10 mouse cellular contexts compared by ENCODE assay signal in the genomic region with DNA sequence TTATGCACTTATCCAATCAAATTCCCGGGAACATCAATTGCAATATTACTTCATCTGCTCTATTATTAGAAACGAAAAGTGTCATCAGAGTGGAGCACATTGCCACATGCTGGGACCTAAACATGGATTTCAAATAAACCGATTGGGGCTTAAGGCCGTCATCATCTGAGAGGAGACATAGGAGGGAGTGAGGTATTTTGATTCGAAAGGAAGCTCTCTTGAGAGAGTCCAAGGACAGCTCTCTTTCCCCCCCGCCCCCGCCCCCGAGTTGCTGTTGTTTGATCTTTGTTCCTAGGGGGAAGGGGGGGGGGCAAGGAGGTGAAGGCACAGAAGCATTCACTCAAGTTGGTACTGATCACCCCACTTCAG. TPM values are rescaled to one million over a fixed set of nuclear protein-coding genes. Genes with fewer than 3 reads are reported as not detected.
A peak's percentile ranks its signal among the peaks of the same experiment; 100 is the strongest.
DNase-seq lines count a peak whose midpoint lies in the region; ATAC-seq and TF ChIP-seq lines count a peak whose summit lies in the region.
"Had no signal": no experiment of that assay in that cellular context is flagged by ENCODE, and none has a peak within 500 bp of the region (broad histone marks: within the 10 kb centered on the region; RNA-seq: fewer than 3 reads in every experiment).

No protein-coding gene starts in this region.

- no peak for DNase-seq in heart, postnatal 4 days
- no peak for DNase-seq in spleen, postnatal 4 days (ENCODE audit: low spot score in 2 of 2)
- DNase-seq in adrenal gland, adult (ENCODE audit: inconsistent age in 2 of 2, low spot score in 1 of 2): no peak

- no peak for TF ChIP-seq CTCF in cortical plate, adult 2 months (IDR thresholded peaks at IDR 0.05; ENCODE audit: extremely low read depth, insufficient read depth, low read length)

- peak overlapping the region; percentile 83 for H3K4me3 ChIP-seq in heart, embryonic 16.5 days (ENCODE audit: low read length)
- peak overlapping the region; percentile 85 for H3K4me3 ChIP-seq in cortical plate, adult 2 months (ENCODE audit: insufficient read depth, low read length)
- peak overlapping the region; percentile 81 for H3K4me3 ChIP-seq in hindbrain, embryonic 16.5 days (ENCODE audit: low read length)
- H3K4me3 ChIP-seq in midbrain, embryonic 15.5 days: peak overlapping the region; percentile 51

- 0 out of 2 replicates have a peak, but pooled peaks have one; percentile 10 for ATAC-seq in heart, embryonic 16.5 days (replicated peaks; ENCODE audit: extremely low read depth, insufficient read depth, low FRiP score)
- peak; percentile 53 for ATAC-seq in hindbrain, embryonic 16.5 days
- peak; percentile 66 for ATAC-seq in midbrain, embryonic 15.5 days (replicated peaks)
- no peak for ATAC-seq in megakaryocyte-erythroid progenitor cell, adult 5-6 weeks (replicated peaks; ENCODE audit: low FRiP score, low TSS enrichment, poor library complexity, severe bottlenecking)

- WGBS in heart, embryonic 16.5 days: 6% methylated on average over 8 of the region's 8 CpGs
- WGBS in hindbrain, embryonic 16.5 days: 0% methylated on average over 8 of the region's 8 CpGs
- under 1% methylated on average over 8 of the region's 8 CpGs for WGBS in midbrain, embryonic 15.5 days

- H3K27me3 ChIP-seq in heart, embryonic 16.5 days (ENCODE audit: control insufficient read depth, insufficient read depth, low read length): no peaks in the 10 kb centered on the region
- no peaks in the 10 kb centered on the region for H3K27me3 ChIP-seq in hindbrain, embryonic 16.5 days (replicated peaks; ENCODE audit: control insufficient read depth, insufficient read depth, low read length)
- 0 out of 2 replicates have a peak, but pooled peaks cover 5% of the 10 kb centered on the region for H3K27me3 ChIP-seq in midbrain, embryonic 15.5 days (replicated peaks)

- TF ChIP-seq POLR2A in cortical plate, adult 2 months (IDR thresholded peaks at IDR 0.05; ENCODE audit: extremely low read depth, insufficient read depth, low read length): no peak

- peaks cover 14% of the 10 kb centered on the region for H3K4me1 ChIP-seq in heart, embryonic 16.5 days (ENCODE audit: control insufficient read depth, insufficient read depth, low read length)
- H3K4me1 ChIP-seq in cortical plate, adult 2 months (ENCODE audit: control insufficient read depth, insufficient read depth, low read length): peaks cover 2% of the 10 kb centered on the region; the same call in 1 of the 2 replicates
- peaks cover 12% of the 10 kb centered on the region for H3K4me1 ChIP-seq in hindbrain, embryonic 16.5 days (ENCODE audit: control insufficient read depth, insufficient read depth, low read depth, low read length)
- peaks cover 23% of the 10 kb centered on the region for H3K4me1 ChIP-seq in midbrain, embryonic 15.5 days

- no peaks in the 10 kb centered on the region for H3K36me3 ChIP-seq in heart, embryonic 16.5 days (ENCODE audit: control insufficient read depth, insufficient read depth)
- H3K36me3 ChIP-seq in hindbrain, embryonic 16.5 days (ENCODE audit: control insufficient read depth, insufficient read depth, low read length): no peaks in the 10 kb centered on the region
- H3K36me3 ChIP-seq in midbrain, embryonic 15.5 days (replicated peaks): no peaks in the 10 kb centered on the region

- peak overlapping the region; percentile 94 for H3K4me2 ChIP-seq in heart, embryonic 16.5 days (ENCODE audit: low read depth, low read length)
- peak overlapping the region; percentile 80 for H3K4me2 ChIP-seq in hindbrain, embryonic 16.5 days (ENCODE audit: low read length)
- peak overlapping the region; percentile 85 for H3K4me2 ChIP-seq in midbrain, embryonic 15.5 days

- no peaks in the 10 kb centered on the region for H3K9me3 ChIP-seq in heart, embryonic 16.5 days (replicated peaks; ENCODE audit: control insufficient read depth, low read length)
- H3K9me3 ChIP-seq in hindbrain, embryonic 16.5 days (ENCODE audit: control insufficient read depth, low read length): no peaks in the 10 kb centered on the region
- H3K9me3 ChIP-seq in midbrain, embryonic 15.5 days: no peaks in the 10 kb centered on the region

- peak overlapping the region; percentile 86 for H3K9ac ChIP-seq in heart, embryonic 16.5 days (ENCODE audit: low read length)
- H3K9ac ChIP-seq in hindbrain, embryonic 16.5 days (ENCODE audit: low read depth, low read length): peak overlapping the region; percentile 88
- peak overlapping the region; percentile 49 for H3K9ac ChIP-seq in midbrain, embryonic 15.5 days

- H3K27ac ChIP-seq in heart, embryonic 16.5 days (ENCODE audit: low read length): peak overlapping the region; percentile 78
- peak overlapping the region; percentile 94; the same call in 1 of the 2 replicates for H3K27ac ChIP-seq in cortical plate, adult 2 months (ENCODE audit: insufficient read depth, low read length)
- H3K27ac ChIP-seq in hindbrain, embryonic 16.5 days (ENCODE audit: low read depth, low read length): peak overlapping the region; percentile 94
- H3K27ac ChIP-seq in midbrain, embryonic 15.5 days: peak overlapping the region; percentile 84

RNA-seq across cellular contexts. Expression of gene Rgs7bp, which starts 0.2 kb away (rescaled TPM):
- 2.8 and 3.0 TPM in 2 replicates for polyA plus RNA-seq in heart, embryonic 16.5 days (2015; fragmentation: Nextera tagmentation; extraction: Ambion mirVana)
- 1 to 10 TPM; 6.7 to 7.6 TPM for total RNA-seq in heart, postnatal 4 days (2021)
- 86.7 and 90.1 TPM in 2 replicates for polyA plus RNA-seq in cortical plate, adult 2 months (2012; rRNA removed)
- polyA plus RNA-seq in hindbrain, embryonic 16.5 days (2015; fragmentation: Nextera tagmentation; extraction: Ambion mirVana): 8.9 and 9.8 TPM in 2 replicates
- 4.5 and 5.0 TPM in 2 replicates for polyA plus RNA-seq in midbrain, embryonic 15.5 days (2015; fragmentation: Nextera tagmentation; extraction: Ambion mirVana)
- total RNA-seq in megakaryocyte-erythroid progenitor cell, adult 5-6 weeks (2014; fragmentation: Nextera tagmentation): not detected in 2 replicates
- total RNA-seq in megakaryocyte-erythroid progenitor cell, adult 5-6 weeks (2017): 0.04 TPM in 1 of 2 replicates, not detected in the other
- polyA plus RNA-seq: Patski had no signal

RNA-seq across cellular contexts. Expression of gene 4933425L06Rik, which starts 27.0 kb away (rescaled TPM):
- polyA plus RNA-seq in heart, embryonic 16.5 days (2015; fragmentation: Nextera tagmentation; extraction: Ambion mirVana): not detected in 2 replicates
- not detected for total RNA-seq in heart, postnatal 4 days (2021)
- not detected in 2 replicates for polyA plus RNA-seq in cortical plate, adult 2 months (2012; rRNA removed)
- polyA plus RNA-seq in hindbrain, embryonic 16.5 days (2015; fragmentation: Nextera tagmentation; extraction: Ambion mirVana): 0.06 TPM in 1 of 2 replicates, not detected in the other
- polyA plus RNA-seq in midbrain, embryonic 15.5 days (2015; fragmentation: Nextera tagmentation; extraction: Ambion mirVana): not detected in 2 replicates
- total RNA-seq in megakaryocyte-erythroid progenitor cell, adult 5-6 weeks (2014; fragmentation: Nextera tagmentation): not detected in 2 replicates
- total RNA-seq in megakaryocyte-erythroid progenitor cell, adult 5-6 weeks (2017): not detected in 2 replicates
- total RNA-seq: gastrocnemius, postnatal 14 days had no signal
- polyA plus RNA-seq: Patski had no signal
